Mouse (Mus musculus) heart, adult 11 months (tissue): ENCODE measurements around the gene Wnt2.

ENCODE experiments used
- DNase-seq: peaks from one replicate; pipeline ENCODE4 v3.0.0; 2022

Wnt2 gene

DNA sequence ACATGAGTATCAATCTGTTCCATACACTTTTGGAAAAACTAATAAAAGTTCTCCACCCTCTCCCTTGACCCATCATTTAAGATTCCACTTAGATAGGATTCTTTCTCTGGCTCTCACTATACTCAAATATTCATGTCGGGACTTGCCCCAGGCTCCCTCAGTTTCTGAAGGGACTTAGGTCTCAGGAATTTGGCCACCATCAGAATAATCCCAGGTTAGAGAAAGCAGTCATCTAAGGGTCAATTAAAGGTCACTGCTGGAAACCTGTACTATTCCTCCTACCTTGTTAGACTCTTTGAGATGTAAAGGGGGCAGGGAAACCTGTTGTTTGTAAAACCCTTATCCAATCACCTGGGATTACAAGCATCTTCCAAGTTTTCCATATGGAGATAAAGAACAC is 53.2 kb downstream of the Wnt2 start:
- DNase-seq, result no peak

DNA sequence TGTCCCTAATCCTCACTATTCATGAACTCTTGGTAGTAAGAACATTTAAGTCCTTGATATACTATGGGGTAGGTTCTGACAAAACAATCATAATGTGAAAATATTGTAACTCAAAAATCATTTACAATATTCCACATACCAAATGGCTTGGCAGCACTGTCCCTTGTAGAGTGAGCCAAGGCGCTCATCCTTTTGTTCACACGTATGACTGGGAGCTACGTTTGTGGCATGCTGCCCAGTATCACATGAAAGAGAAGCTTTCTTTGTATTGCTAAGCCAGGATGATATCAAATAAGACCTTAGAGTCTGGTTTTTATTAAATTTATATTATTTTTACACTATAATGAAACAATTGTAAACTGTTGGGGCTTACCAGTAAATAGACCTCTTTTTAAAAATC is 56.0 kb downstream of the Wnt2 start:
- DNase-seq, result no peak

DNA sequence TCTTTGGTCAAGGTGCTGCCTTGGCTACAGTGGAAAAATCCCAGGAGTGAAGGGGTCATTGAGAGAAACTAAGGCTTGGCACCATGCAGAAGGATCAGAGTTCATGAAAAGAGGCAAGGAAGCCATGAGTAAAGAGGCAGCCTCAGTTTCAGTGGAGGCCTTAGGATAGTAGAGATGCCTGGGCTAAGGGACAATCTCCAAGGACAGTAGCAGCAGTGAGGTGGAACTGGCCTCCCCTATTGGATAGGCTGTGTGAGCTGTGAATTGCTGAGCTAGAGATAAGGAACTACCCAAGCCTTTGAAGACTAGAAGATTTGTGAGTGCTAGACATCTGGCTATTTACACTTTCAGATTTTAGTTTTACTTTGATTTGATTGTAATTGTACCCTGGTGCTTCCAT is 59.0 kb downstream of the Wnt2 start:
- no peak for DNase-seq

DNA sequence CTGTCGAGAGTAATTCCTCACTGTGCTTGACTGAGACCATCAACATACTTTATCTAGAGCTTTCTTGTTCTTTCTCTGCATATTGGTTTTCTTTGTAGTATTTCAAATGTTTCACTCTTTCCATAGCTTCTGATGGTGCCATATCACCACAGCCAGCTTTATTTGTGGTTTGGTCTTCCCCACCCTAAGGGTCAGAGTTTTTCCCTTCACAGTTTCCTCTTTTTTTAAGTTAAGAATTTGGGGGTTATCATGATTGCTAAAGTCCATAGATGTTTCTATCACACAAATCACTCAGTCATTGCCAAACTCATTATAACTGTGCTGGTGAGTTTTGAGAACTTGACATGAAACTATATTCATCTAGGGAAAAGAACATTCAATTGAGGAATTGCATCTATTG is 60.6 kb downstream of the Wnt2 start:
- no peak for DNase-seq

DNA sequence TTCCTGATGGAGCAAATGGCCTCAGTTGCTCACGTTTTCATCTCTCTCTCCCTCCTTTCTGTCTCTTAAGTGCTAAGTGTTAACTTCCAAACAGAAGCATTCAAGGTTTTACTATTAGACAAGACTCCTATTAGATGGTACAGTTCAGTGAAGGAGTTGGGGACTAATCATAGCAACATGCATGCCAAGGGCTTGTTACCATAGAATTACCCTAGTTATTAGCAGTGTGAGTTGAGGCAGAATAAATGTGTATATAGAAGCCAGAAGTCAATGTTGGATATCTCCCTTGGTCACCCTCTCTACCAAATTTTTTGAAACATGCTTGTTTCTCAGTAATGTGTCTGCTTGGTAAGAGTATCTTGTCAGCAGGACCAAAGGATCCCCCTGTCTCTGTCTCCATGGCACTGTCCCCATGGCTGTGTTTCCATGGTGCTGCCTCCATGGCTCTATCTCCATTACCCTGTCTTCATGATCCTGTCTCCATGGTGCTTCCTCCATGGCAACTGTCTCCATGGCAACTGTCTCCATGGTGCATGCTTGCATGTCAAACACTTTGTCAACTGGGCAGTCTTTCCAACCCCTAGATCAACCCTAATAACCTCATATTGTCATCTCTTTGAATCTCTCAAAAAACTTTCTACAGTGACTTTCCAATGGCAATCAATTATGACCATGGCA is 61.8 kb downstream of the Wnt2 start:
- no peak for DNase-seq

DNA sequence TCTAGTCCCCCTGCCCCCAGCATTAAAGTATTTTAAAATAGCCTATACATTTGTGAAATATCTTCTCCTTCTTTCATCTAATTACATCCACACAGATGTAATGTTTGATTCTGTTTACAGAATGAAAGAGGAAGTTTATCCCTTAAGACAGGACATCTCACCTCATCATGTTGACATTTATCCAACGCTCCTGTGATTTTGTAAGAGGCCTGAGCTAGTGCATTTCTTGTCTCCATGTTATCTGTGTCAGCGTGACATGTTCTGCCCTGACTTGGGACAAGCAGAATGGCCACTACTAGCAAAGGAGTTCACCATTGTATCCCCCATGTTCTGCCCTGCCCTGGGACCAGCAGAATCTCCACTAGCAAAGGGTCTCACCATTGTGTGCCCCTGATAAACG is 66.9 kb downstream of the Wnt2 start:
- no peak for DNase-seq

DNA sequence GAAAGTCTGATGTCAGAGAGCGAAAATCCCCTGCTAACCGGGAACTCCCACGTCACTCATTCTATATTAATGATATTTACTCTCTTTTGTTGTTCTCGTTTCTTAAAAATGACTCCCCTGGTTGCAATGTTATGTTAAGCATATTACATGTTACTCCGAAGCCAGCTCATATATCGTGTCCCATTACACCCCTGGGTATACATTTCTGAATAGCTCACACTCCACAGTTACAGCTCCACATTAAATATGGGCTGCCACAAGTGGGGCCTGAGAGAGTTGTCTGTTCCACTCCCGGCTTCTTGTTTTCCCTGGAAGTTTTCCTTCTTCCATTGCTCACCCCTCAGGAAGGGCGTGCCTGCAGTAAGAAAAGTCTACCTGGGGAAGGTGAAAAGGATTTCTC is 78.6 kb downstream of the Wnt2 start:
- DNase-seq, result no peak

DNA sequence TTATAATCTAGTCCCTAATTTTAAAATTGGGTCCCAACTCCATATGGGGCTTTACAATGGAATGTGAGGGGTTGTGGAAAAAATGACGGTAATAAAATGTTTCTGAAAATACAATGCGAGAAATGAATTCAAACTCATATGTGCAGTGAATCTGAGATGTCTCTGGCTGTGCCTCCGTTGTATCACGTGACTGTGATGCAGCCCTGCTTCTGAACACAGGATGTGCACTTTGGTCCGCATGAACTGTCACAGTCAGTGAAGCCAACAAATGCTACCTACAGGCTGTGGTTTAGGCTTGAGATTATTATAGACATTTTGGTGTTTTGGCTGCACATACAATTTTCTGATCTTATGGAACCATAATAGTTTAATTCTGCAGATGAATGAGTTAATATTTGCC is 81.3 kb downstream of the Wnt2 start:
- DNase-seq, result no peak

DNA sequence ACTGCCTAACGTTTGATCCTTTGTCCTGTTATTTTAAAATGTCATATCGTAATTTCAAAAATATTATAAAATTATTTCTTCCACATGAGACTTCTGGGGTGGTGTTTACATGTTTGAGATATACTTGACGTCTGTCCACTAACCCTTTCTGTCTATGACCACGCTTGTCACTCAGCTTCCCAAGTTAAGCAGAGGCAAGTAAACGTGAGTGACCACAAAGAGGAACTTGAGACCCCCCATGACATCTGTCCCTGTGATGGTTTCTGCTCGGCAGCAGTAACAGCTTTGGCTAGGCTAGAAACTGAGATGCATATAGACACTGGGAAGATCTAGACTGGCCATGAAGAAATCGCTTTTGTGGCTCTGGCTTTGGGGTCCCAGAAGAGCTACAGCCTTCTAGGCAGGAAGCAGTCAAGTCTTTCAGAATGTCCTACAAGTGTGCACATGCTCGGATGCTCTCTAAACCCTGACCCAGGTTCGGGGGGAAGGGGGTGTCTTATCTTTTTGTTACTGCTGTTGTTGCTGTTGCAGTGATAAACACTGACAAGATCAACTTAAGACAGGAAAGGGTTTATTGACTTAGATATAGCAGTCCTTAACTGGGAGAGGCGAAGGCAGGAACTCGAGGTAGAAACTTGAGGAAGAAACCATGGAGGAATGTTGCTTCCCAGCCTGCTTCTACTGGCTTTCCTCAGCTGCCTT is 83.1 kb downstream of the Wnt2 start:
- DNase-seq, result no peak

DNA sequence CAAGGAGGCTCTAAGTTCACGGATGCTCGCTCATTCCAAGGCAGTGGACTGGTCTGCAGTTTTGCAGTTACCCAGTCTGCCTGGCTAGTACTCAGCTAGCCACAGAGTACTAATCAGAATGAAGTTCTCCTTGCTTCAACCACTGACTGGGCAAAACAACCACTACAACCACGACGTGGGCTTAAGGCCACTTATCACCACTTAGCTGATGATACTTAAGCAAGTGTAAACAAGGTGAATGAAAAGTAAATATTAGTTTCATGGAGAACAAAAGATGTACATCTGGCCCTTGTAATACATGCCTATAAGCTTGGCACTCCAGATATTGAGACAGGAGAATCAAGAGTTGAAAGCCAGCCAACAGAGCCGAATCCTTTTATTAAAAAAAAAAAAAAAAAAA is 83.9 kb downstream of the Wnt2 start:
- peak; percentile 5 for DNase-seq

DNA sequence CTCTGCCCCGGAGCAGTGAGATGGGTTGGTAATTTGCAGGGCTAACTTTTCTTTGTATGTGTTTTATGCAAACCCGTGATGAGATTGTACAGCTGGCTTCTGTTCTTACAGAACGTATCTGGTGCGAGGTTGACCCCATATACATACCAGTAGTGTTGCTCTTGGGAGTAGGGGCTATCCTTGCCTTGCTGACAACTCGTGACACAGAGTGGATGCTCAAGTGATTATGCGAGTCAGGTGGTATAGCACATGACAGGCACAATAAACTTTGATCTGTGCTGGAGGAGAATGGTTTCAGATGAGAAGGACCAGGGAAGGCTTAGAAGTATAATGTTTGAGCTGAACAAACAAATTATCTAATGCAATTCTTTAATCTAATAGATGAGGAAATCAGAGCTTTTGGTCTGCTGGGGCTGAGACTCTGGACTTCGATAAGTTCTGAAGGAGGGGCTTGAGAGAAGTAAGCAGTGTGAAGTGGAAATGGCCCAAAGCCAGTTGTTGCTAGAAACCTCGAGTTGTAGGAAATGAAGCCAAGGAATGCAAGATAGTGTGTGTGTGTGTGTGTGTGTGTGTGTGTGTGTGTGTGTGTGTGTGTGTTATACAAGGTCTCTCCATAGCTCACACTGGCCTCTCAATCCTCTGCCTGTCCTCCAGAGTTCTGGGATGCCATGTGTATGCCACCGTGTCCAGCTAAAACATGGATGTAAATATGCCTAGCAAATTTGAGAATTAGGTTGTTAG is 86.3 kb downstream of the Wnt2 start:
- DNase-seq, result no peak

DNA sequence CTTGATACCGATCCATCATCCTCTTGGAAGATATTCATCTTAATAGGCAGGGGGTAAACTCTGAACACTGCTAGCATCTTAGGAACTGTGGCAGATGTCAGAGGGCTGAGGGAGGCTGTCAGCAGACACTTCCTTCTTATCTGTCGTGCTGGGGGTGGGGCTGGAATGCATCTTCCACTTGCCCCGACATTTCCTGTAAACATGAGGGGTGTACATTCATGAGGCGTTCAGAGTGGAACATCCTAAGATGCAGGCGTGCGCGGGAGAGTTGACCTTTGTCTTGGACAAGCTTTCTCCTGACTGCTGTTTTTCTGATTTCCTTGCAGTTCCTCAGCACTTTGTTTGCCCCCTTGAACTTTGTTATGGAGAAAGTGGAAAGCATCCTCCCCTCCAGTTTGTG is 88.0 kb downstream of the Wnt2 start:
- no peak for DNase-seq

DNA sequence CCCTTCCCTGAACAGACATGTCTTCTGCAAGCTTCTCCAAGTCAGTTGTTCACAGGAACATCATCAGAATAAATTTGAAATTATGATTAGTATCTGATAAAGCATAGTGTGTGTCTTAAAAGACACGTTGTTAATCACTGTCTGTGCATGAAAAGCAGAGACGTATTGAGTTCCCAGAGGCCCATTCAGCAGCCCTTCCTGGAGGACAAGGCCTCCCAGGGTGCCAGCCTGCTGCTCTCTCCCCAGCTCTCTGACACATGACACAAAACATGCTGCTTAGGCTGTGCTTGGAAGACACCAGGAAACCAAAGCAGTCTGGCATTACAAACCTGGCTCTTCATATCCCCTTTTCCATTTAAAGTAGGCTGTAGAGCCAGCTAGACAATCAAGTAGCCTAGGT is 88.5 kb downstream of the Wnt2 start:
- DNase-seq, result no peak
